Mouse (Mus musculus) ovary, postnatal 14 days (tissue): ENCODE results near the gene Sppl2b.
"Not testable (repeated sequence)": the region's sequence is repeated elsewhere in the genome, so short reads cannot be mapped to it uniquely, and the experiment has no call there.

Experiments
- DNase-seq: peaks from one replicate; pipeline ENCODE4 v3.0.0; 2022; ENCODE audit warnings: low spot score

The Sppl2b gene

GRCm38 (mm10) chr10:80823847-80824643 is 31.0 kb upstream of the Sppl2b start:
- DNase-seq, result no peak

- no peak for DNase-seq
Measured at GRCm38 (mm10) chr10:80824827-80825226, 30.2 kb upstream of the Sppl2b start.

- peak; percentile 95 for DNase-seq
Measured at GRCm38 (mm10) chr10:80826151-80827062, 28.7 kb upstream of the Sppl2b start, which contains the start of gene Oaz1. TSS of gene Oaz1 (plus strand) at chr10:80826656.

- DNase-seq, result no peak
Measured at GRCm38 (mm10) chr10:80827063-80827869, 27.8 kb upstream of the Sppl2b start.

- DNase-seq, result no peak
Measured at GRCm38 (mm10) chr10:80827870-80828420, 27.1 kb upstream of the Sppl2b start.

- not testable (repeated sequence) for DNase-seq
Measured at GRCm38 (mm10) chr10:80828587-80828986, 26.5 kb upstream of the Sppl2b start.

- DNase-seq, result no peak
Measured at GRCm38 (mm10) chr10:80829359-80830278, 25.5 kb upstream of the Sppl2b start.

GRCm38 (mm10) chr10:80831136-80831535 is 23.9 kb upstream of the Sppl2b start:
- no peak for DNase-seq

GRCm38 (mm10) chr10:80832818-80833217 is 22.3 kb upstream of the Sppl2b start:
- no peak for DNase-seq

GRCm38 (mm10) chr10:80835617-80836016 is 19.5 kb upstream of the Sppl2b start:
- no peak for DNase-seq

- no peak for DNase-seq
Measured at GRCm38 (mm10) chr10:80836949-80837379, 18.1 kb upstream of the Sppl2b start.

- no peak for DNase-seq
Measured at GRCm38 (mm10) chr10:80837827-80838226, 17.2 kb upstream of the Sppl2b start.

GRCm38 (mm10) chr10:80838346-80838912 is 16.6 kb upstream of the Sppl2b start:
- DNase-seq, result no peak

GRCm38 (mm10) chr10:80839848-80840247 is 15.2 kb upstream of the Sppl2b start:
- DNase-seq, result no peak

- no peak for DNase-seq
Measured at GRCm38 (mm10) chr10:80841685-80842084, 13.4 kb upstream of the Sppl2b start.

- DNase-seq, result no peak
Measured at GRCm38 (mm10) chr10:80842334-80842733, 12.7 kb upstream of the Sppl2b start.

GRCm38 (mm10) chr10:80843087-80843930 is 11.8 kb upstream of the Sppl2b start:
- DNase-seq, result no peak

GRCm38 (mm10) chr10:80843931-80844547 is 11.0 kb upstream of the Sppl2b start, which contains the start of gene Lingo3:
TSS of gene Lingo3 (minus strand) at chr10:80844039.
- DNase-seq, result no peak
